Comparison of ENCODE assay signal across 11 mouse cellular contexts in the genomic region with DNA sequence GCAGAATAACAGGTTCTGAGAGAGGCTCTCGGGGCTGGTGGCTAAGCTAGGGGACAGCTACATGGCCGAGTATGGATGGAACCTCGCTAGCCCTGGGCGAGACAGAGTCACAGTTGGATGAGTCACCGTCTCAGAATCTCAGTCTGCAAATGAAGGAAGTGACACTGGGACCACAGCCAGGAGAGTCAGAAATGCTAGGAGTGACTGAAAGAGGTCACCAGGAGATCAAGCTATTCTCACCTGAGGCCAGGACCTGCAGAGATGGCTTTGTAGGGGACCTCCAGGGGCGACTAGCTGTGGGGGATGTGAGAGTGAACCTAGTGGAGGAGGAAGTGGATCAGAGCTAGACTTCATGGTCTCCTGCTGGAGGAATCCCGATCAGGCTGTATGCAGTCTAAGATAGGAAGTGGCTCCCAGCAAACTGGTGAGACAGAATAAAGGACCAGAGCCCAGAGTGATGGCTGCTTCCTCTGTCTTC.
DNase-seq lines count a peak whose midpoint lies in the region; ATAC-seq and TF ChIP-seq lines count a peak whose summit lies in the region.
"Had no signal": no experiment of that assay in that cellular context is flagged by ENCODE, and none has a peak within 500 bp of the region (broad histone marks: within the 10 kb centered on the region; RNA-seq: fewer than 3 reads in every experiment).

No protein-coding gene starts in this region.

- peaks cover 0 to 5% of the 10 kb centered on the region in 2 experiments; a peak in 1 of 4 replicates for H3K36me3 ChIP-seq in MEL (ENCODE audit: control insufficient read depth in 1 of 2, insufficient read depth in 2 of 2, low read length in 2 of 2)
- no peaks in the 10 kb centered on the region for H3K36me3 ChIP-seq in heart, postnatal 0 days (replicated peaks; ENCODE audit: control insufficient read depth, insufficient read depth, low read length)
- H3K36me3 ChIP-seq: limb, embryonic 12.5 days; neural tube, embryonic 12.5 days had no signal

- H3K4me3 ChIP-seq in MEL (ENCODE audit: control insufficient read depth in 1 of 2, insufficient read depth in 1 of 2, low read depth in 2 of 2, low read length in 2 of 2): no peak overlapping the region
- no peak overlapping the region for H3K4me3 ChIP-seq in heart, postnatal 0 days (ENCODE audit: low read depth, low read length)
- no peak overlapping the region for H3K4me3 ChIP-seq in lung, adult 2 months (replicated peaks; ENCODE audit: extremely low read depth, low read depth, low read length)
- H3K4me3 ChIP-seq: limb, embryonic 12.5 days; neural tube, embryonic 12.5 days had no signal

- DNase-seq in adrenal gland, adult 2 months: peak; percentile 69
- DNase-seq in adrenal gland, postnatal 10 days: no peak
- DNase-seq in MEL (ENCODE audit: low read depth, low spot score): peak; percentile 88
- DNase-seq in heart, postnatal 0 days (ENCODE audit: low spot score): no peak
- DNase-seq in lung, adult 2 months: peak; percentile 40
- DNase-seq in ovary, postnatal 36 days (ENCODE audit: low spot score): no peak
- DNase-seq in cerebellum, adult 11 months: no peak
- DNase-seq in testis, postnatal 10 days (ENCODE audit: low spot score): no peak
- DNase-seq: thymus, adult 18-20 months had no signal

- H3K9me3 ChIP-seq in MEL (replicated peaks; ENCODE audit: insufficient read depth, low read length): no peaks in the 10 kb centered on the region
- no peaks in the 10 kb centered on the region for H3K9me3 ChIP-seq in heart, postnatal 0 days (replicated peaks; ENCODE audit: control insufficient read depth, low read length)
- H3K9me3 ChIP-seq: limb, embryonic 12.5 days; neural tube, embryonic 12.5 days had no signal

- TF ChIP-seq CTCF in MEL (IDR thresholded peaks at IDR 0.05 in 2 of 3, conservative IDR thresholded peaks at IDR 0.05 in 1 of 3; ENCODE audit: control insufficient read depth in 1 of 3, insufficient read depth in 1 of 3, low read depth in 2 of 3, low read length in 3 of 3, poor library complexity in 1 of 3, severe bottlenecking in 1 of 3): no peak
- no peak for TF ChIP-seq CTCF in heart, postnatal 0 days (IDR thresholded peaks at IDR 0.05; ENCODE audit: low read depth)
- TF ChIP-seq CTCF in lung, adult 2 months (IDR thresholded peaks at IDR 0.05; ENCODE audit: insufficient read depth, low read length): no peak

- no peaks in the 10 kb centered on the region for H3K79me2 ChIP-seq in MEL (ENCODE audit: control insufficient read depth, insufficient read depth, low read length, poor library complexity)

- TF ChIP-seq EP300 in MEL (IDR thresholded peaks at IDR 0.05; ENCODE audit: low read depth in 1 of 2, low read length in 2 of 2): peak; percentile 73 to 78
- TF ChIP-seq EP300 in heart, postnatal 0 days (IDR thresholded peaks at IDR 0.05; ENCODE audit: low read depth): no peak

- TF ChIP-seq RAD21 in MEL (IDR thresholded peaks at IDR 0.05; ENCODE audit: low read depth, low read length): no peak

- H3K4me1 ChIP-seq in MEL (ENCODE audit: control insufficient read depth in 1 of 2, insufficient read depth in 2 of 2, low read length in 2 of 2): peaks cover 0 to 16% of the 10 kb centered on the region in 2 experiments; a peak in 2 of 4 replicates
- H3K4me1 ChIP-seq in heart, postnatal 0 days (ENCODE audit: control insufficient read depth, insufficient read depth): no peaks in the 10 kb centered on the region
- peaks cover 3% of the 10 kb centered on the region; the same call in 1 of the 2 replicates for H3K4me1 ChIP-seq in lung, adult 2 months (ENCODE audit: control insufficient read depth, insufficient read depth, low read length)
- H3K4me1 ChIP-seq: limb, embryonic 12.5 days; neural tube, embryonic 12.5 days had no signal

- TF ChIP-seq POLR2A in MEL (IDR thresholded peaks at IDR 0.05; ENCODE audit: control insufficient read depth in 1 of 2, insufficient read depth in 1 of 2, low read depth in 1 of 2, low read length in 2 of 2, poor library complexity in 1 of 2): no peak
- TF ChIP-seq POLR2A in lung, adult 2 months (IDR thresholded peaks at IDR 0.05; ENCODE audit: borderline replicate concordance, extremely low read depth, low read depth, low read length): no peak

- 0 out of 2 replicates have a peak, but pooled peaks have one; percentile 36 for ATAC-seq in heart, postnatal 0 days (ENCODE audit: insufficient read depth, low read depth)

- H3K4me2 ChIP-seq in heart, postnatal 0 days (ENCODE audit: low read depth, low read length): no peak overlapping the region
- H3K4me2 ChIP-seq: limb, embryonic 12.5 days; neural tube, embryonic 12.5 days had no signal

- H3K9ac ChIP-seq in MEL (ENCODE audit: control insufficient read depth, low read depth, low read length, poor library complexity, severe bottlenecking): no peak overlapping the region
- H3K9ac ChIP-seq in heart, postnatal 0 days (replicated peaks; ENCODE audit: low read depth, low read length): no peak overlapping the region
- H3K9ac ChIP-seq: limb, embryonic 12.5 days; neural tube, embryonic 12.5 days had no signal

- no peak overlapping the region for H3K27ac ChIP-seq in MEL (ENCODE audit: control insufficient read depth, low read depth, low read length)
- H3K27ac ChIP-seq in heart, postnatal 0 days (ENCODE audit: low read depth): no peak overlapping the region
- H3K27ac ChIP-seq: limb, embryonic 12.5 days; neural tube, embryonic 12.5 days had no signal

- H3K27me3 ChIP-seq in MEL (ENCODE audit: control insufficient read depth in 1 of 2, insufficient read depth in 2 of 2, low read length in 2 of 2): no peaks in the 10 kb centered on the region
- no peaks in the 10 kb centered on the region for H3K27me3 ChIP-seq in heart, postnatal 0 days (ENCODE audit: control insufficient read depth, insufficient read depth, low read length)
- H3K27me3 ChIP-seq: limb, embryonic 12.5 days; neural tube, embryonic 12.5 days had no signal

- 15% methylated on average over 7 of the region's 7 CpGs for WGBS in heart, postnatal 0 days
- 15% methylated on average over 7 of the region's 7 CpGs for WGBS in lung, adult 2 months

TF ChIP-seq in MEL, 35 proteins besides CTCF, POLR2A, EP300 and RAD21:
- TF ChIP-seq RCOR1 (IDR thresholded peaks at IDR 0.05; ENCODE audit: low read depth, low read length): peak; percentile 90
- TF ChIP-seq SMC3 (IDR thresholded peaks at IDR 0.05; ENCODE audit: low read depth, low read length): peak; percentile 26; the same call in 1 of the 2 replicates
- TF ChIP-seq JUND (IDR thresholded peaks at IDR 0.05; ENCODE audit: low read depth, low read length): peak; percentile 94
- no peak for TF ChIP-seq MAZ (IDR thresholded peaks at IDR 0.05; ENCODE audit: low read depth, low read length)
- TF ChIP-seq TCF12 (IDR thresholded peaks at IDR 0.05; ENCODE audit: low read depth, low read length): peak; percentile 2; the same call in 1 of the 2 replicates
- TF ChIP-seq NRF1 (IDR thresholded peaks at IDR 0.05; ENCODE audit: insufficient read depth, low read depth, low read length, poor library complexity, severe bottlenecking): no peak
- TF ChIP-seq MEF2A (IDR thresholded peaks at IDR 0.05; ENCODE audit: extremely low read depth, insufficient replicate concordance, low read depth, low read length, poor library complexity, severe bottlenecking): no peak
- no peak for TF ChIP-seq UBTF (IDR thresholded peaks at IDR 0.05; ENCODE audit: borderline replicate concordance, insufficient read depth, low read depth, low read length)
- TF ChIP-seq ETS1 (IDR thresholded peaks at IDR 0.05; ENCODE audit: low read depth, low read length): 0 out of 2 replicates have a peak, but pooled peaks have one; percentile 44
- peak; percentile 61; the same call in 1 of the 2 replicates for TF ChIP-seq MYB (IDR thresholded peaks at IDR 0.05; ENCODE audit: low read depth, low read length)

Comparison
In these comparisons a context has a peak if more than half of its experiments do, and no peak if none do; other contexts are left out.
1. DNase-seq: peak in adrenal gland, adult 2 months (single experiment), MEL (single experiment) and lung, adult 2 months (single experiment); none in adrenal gland, postnatal 10 days (single experiment), heart, postnatal 0 days (single experiment), ovary, postnatal 36 days (single experiment), cerebellum, adult 11 months (single experiment) and testis, postnatal 10 days (single experiment).